Mouse (Mus musculus) heart, adult 10 weeks (tissue): ENCODE measurements around the gene Gpx2. TPM values are rescaled to one million over a fixed set of nuclear protein-coding genes. Genes with fewer than 3 reads are reported as not detected.

ENCODE experiments used
- polyA plus RNA-seq: library from polyadenylated mRNA; stranded (reverse); fragments of 350-450 nt; fragmentation: Illumina TruSeq; extraction: RNeasy Lipid Tissue Mini Kit (QIAGEN cat#74804); gene quantifications from one replicate; pipeline ENCODE4 v1.2.3, GENCODE M21; 2014; ENCODE audit warnings: low read depth, low replicate concordance

The Gpx2 gene
- polyA plus RNA-seq: not detected

DNA sequence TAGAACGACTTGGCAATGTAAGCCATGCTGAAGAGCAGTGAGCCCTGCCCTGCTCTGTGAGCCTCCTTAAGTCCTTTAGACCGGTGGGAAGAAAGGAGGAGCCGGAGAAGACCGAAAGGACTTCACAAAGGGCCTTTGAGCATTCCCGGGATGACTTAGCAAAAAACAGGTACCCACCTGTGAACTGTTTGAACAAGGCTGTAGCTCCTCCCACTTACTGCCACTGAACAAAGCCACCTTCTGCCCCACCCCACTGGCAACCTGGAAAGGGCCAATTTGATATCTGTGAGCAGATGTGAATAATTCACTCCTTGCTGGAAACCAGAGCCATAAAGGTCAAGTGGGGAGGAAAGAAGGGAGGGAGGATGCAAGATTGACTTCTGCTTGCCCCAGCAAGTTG lies at the start of gene Gpx2:
Gpx2 (minus strand) TSS at position 205 of the 400 bp plus-strand sequence.

DNA sequence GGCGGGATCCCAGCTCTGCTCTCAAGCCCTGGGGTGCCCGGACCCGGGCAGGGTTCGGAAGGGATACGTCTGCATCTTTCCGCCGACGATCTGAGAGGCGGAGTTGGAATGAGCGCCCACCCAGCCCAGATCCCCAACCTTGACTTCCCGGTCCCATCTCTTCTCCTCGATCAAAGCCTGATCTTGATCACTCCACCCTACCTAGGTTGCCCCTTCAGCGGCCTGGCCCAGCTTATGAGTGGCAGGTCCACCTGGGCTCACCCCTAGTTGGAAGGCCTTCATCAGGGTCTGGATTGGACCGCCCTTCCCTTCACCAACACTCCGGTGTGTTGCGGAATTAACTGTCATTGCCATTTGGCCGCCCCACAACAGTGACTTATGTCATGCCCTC lies 27.3 kb upstream of the Gpx2 start, which contains the start of gene Rab15:
Rab15 (minus strand) TSS at position 258 of the 391 bp plus-strand sequence.

DNA sequence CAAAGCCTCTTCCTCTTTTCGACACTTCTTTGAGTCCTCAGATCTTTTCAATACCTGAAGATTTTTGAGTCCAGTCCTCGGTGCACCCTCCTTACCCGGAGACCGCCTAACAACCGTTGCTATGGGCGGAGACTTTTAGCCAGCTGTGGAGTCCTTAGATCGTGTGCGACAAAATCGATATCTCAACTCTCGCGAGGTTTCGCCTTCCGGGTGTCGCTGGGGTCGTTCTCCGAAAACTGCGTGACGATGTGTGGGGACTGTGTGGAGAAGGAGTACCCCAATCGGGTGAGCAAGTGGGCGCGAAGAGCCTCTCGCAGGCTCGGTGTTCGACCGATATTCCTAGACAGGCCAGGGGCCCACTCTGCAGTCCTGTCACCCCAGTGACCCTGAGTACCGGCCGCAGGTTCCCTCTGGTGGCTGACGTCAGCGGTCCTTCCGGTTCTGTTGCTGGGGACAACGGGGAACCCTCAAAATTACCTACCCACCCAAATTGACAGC lies 30.0 kb downstream of the Gpx2 start, which contains the start of the genes Churc1 and Fntb:
Churc1 (plus strand) TSS at position 185 of the 498 bp plus-strand sequence.
Fntb (plus strand) TSS at position 236 of the 498 bp plus-strand sequence.

Other genes with a start within 250 kb of the Gpx2 start
- 49.4 TPM for gene Sptb, start 85.0 kb downstream of the Gpx2 start, polyA plus RNA-seq
- 160 TPM for gene Churc1, start 30.0 kb downstream of the Gpx2 start, polyA plus RNA-seq
- 15.2 TPM for gene Fntb, start 30.0 kb downstream of the Gpx2 start, polyA plus RNA-seq
- gene Rab15, start 27.4 kb upstream of the Gpx2 start, polyA plus RNA-seq: 0.55 TPM
- 80.6 TPM for gene Max, start 166.6 kb upstream of the Gpx2 start, polyA plus RNA-seq